Mouse (Mus musculus) layer of hippocampus, adult 18-20 months (tissue): ENCODE measurements at regions not wholly inside any gene's neighbourhood (a gene's known extent, or its start where the extent isn't known, plus 50 kb on each side); places are given as distances from the start of the nearest gene placed in this dataset.

ENCODE experiments used
- DNase-seq, 2 experiments: peaks; one replicate each; pipeline ENCODE4 v3.0.0; 2022; ENCODE audit warnings: low spot score in 2 of 2

- no peak for DNase-seq
Observed at GRCm38 (mm10) chr1:63977956-63978355, 144.1 kb downstream of the Klf7 start.

GRCm38 (mm10) chr1:63977302-63977888 is 144.7 kb downstream of the Klf7 start:
- DNase-seq, result no peak

GRCm38 (mm10) chr1:63976862-63977261 is 145.2 kb downstream of the Klf7 start:
- DNase-seq, result no peak

GRCm38 (mm10) chr1:63967849-63968248 is 154.2 kb downstream of the Klf7 start:
- DNase-seq, result no peak

- DNase-seq, result peak in 1 of 2 experiments; percentile 60
Observed at GRCm38 (mm10) chr1:63965446-63965845, 156.6 kb downstream of the Klf7 start.

- DNase-seq, result peak; percentile 17 to 66
Observed at GRCm38 (mm10) chr1:63964519-63964918, 157.6 kb downstream of the Klf7 start.

- DNase-seq, result no peak
Observed at GRCm38 (mm10) chr1:63955701-63956355, 166.3 kb downstream of the Klf7 start.

GRCm38 (mm10) chr1:63954876-63955513 is 167.1 kb downstream of the Klf7 start:
- DNase-seq, result no peak

- DNase-seq, result no peak
Observed at GRCm38 (mm10) chr1:63954172-63954571, 167.9 kb downstream of the Klf7 start.

- DNase-seq, result peak; percentile 31 to 76
Observed at GRCm38 (mm10) chr1:63953229-63953883, 168.7 kb downstream of the Klf7 start.

- DNase-seq, result no peak
Observed at GRCm38 (mm10) chr1:63951663-63952062, 170.4 kb downstream of the Klf7 start.

- no peak for DNase-seq
Observed at GRCm38 (mm10) chr1:63947278-63947677, 174.8 kb downstream of the Klf7 start.

- no peak for DNase-seq
Observed at GRCm38 (mm10) chr1:63946834-63947233, 175.2 kb downstream of the Klf7 start.

- DNase-seq, result no peak
Observed at GRCm38 (mm10) chr1:63944786-63945185, 175.7 kb upstream of the 4933402D24Rik start.

- DNase-seq, result no peak
Observed at GRCm38 (mm10) chr1:63938416-63938815, 169.3 kb upstream of the 4933402D24Rik start.

GRCm38 (mm10) chr1:63937480-63937879 is 168.4 kb upstream of the 4933402D24Rik start:
- DNase-seq, result no peak

- DNase-seq, result peak; percentile 10 to 67
Observed at GRCm38 (mm10) chr1:63934570-63935280, 165.7 kb upstream of the 4933402D24Rik start.

GRCm38 (mm10) chr1:63932484-63932883 is 163.4 kb upstream of the 4933402D24Rik start:
- no peak for DNase-seq

- DNase-seq, result no peak
Observed at GRCm38 (mm10) chr1:63929362-63930125, 160.5 kb upstream of the 4933402D24Rik start.

GRCm38 (mm10) chr1:63928850-63929249 is 159.8 kb upstream of the 4933402D24Rik start:
- DNase-seq, result no peak

GRCm38 (mm10) chr1:63928361-63928760 is 159.3 kb upstream of the 4933402D24Rik start:
- DNase-seq, result no peak
